Mouse (Mus musculus) embryonic facial prominence, embryonic 14.5 days (tissue): ENCODE results near the gene Eno1. TPM values are rescaled to one million over a fixed set of nuclear protein-coding genes. Genes with fewer than 3 reads are reported as not detected.
"Not testable (repeated sequence)": the region's sequence is repeated elsewhere in the genome, so short reads cannot be mapped to it uniquely, and the experiment has no call there.

Experiments
- ATAC-seq: fragments of 200-750 bp; cut with Nextera tagmentation; 2 replicates; pipeline ENCODE4 v1.8.0; 2017; ENCODE audit warnings: low read depth, moderate number of reproducible peaks, moderate TSS enrichment
- DNase-seq: peaks from one replicate; pipeline ENCODE4 v3.0.0-alpha.2; 2015; ENCODE audit warnings: low spot score
- H3K27ac ChIP-seq: fragments of 300-500 bp; sonication (generic); replicated peaks from 2 replicates; pipeline ENCODE4 v1.5.1; 2014; ENCODE audit warnings: low read depth, mild to moderate bottlenecking, low read length, moderate library complexity
- H3K27me3 ChIP-seq: fragments of 300-500 bp; sonication (generic); replicated peaks from 2 replicates; pipeline ENCODE4 v1.6.1; 2014; ENCODE audit warnings: low read length; ENCODE audit not compliant: control insufficient read depth, insufficient read depth
- H3K36me3 ChIP-seq: fragments of 300-500 bp; sonication (generic); 2 replicates; pipeline ENCODE4 v1.6.1; 2014; ENCODE audit warnings: low read length, mixed read lengths; ENCODE audit not compliant: control insufficient read depth, insufficient read depth
- H3K4me1 ChIP-seq: fragments of 300-500 bp; sonication (generic); 2 replicates; pipeline ENCODE4 v1.6.1; 2014; ENCODE audit warnings: antibody characterized with exemption, low read length; ENCODE audit not compliant: control insufficient read depth, insufficient read depth
- H3K4me2 ChIP-seq: fragments of 300-500 bp; sonication (generic); 2 replicates; pipeline ENCODE4 v1.6.1; 2014; ENCODE audit warnings: low read depth, mild to moderate bottlenecking, low read length, moderate library complexity, mixed read lengths
- H3K4me3 ChIP-seq: fragments of 300-500 bp; sonication (generic); 2 replicates; pipeline ENCODE4 v1.5.1; 2014; ENCODE audit warnings: low read depth, mild to moderate bottlenecking, low read length
- H3K9ac ChIP-seq: fragments of 300-500 bp; sonication (generic); 2 replicates; pipeline ENCODE4 v1.6.1; 2014; ENCODE audit warnings: low read depth, mild to moderate bottlenecking, low read length, moderate library complexity, mixed read lengths
- H3K9me3 ChIP-seq: fragments of 300-500 bp; sonication (generic); 2 replicates; pipeline ENCODE4 v1.6.1; 2016; ENCODE audit warnings: low read length; ENCODE audit not compliant: control insufficient read depth
- WGBS: fragments of 180-500 bp; shearing (Covaris S2); extraction: QIAGEN DNeasy Blood & Tissue Kit; methylation state at CpG from one replicate; pipeline ENCODE4 v1.1.7; 2014; 5-methylcytosine and 5-hydroxymethylcytosine counted together
- polyA plus RNA-seq: library from polyadenylated mRNA; unstranded; fragments of >200 nt; fragmentation: Nextera tagmentation; extraction: Ambion mirVana; gene quantifications from 2 replicates; pipeline ENCODE4 v1.2.1, GENCODE M21; 2014

Eno1 gene
- polyA plus RNA-seq, 1 experiment from 2014 or later: 1,320 TPM

DNA sequence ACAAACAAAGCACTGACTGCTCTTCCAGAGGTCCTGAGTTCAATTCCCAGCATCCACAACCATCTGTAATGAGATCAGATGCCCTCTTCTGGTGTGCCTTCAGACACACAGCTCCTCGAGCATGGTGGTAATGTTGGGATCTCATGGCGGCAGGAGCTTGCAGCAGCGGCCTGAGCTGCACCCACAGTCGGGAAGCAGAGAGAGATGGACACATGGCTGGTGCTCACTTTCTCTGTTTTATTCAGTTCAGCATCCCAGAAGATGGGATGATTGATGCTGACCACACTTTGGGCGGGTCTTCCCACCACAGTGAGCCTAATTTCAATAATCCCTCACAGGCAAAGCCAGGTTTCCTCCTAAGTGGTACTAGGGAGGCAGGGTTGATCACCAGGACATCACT lies 39.0 kb downstream of the Eno1 start:
- DNase-seq (no peak), ATAC-seq (no peak)
- H3K36me3 ChIP-seq: no peaks in the 10 kb centered on the region
- no peaks in the 10 kb centered on the region for H3K27me3 ChIP-seq
- 92% methylated on average over 5 of the region's 5 CpGs for WGBS
- H3K4me1 ChIP-seq: peaks cover 14% of the 10 kb centered on the region
- H3K9ac ChIP-seq: no peak overlapping the region
- no peak overlapping the region for H3K27ac ChIP-seq
- no peaks in the 10 kb centered on the region for H3K9me3 ChIP-seq
- no peak overlapping the region for H3K4me2 ChIP-seq
- H3K4me3 ChIP-seq: no peak overlapping the region

DNA sequence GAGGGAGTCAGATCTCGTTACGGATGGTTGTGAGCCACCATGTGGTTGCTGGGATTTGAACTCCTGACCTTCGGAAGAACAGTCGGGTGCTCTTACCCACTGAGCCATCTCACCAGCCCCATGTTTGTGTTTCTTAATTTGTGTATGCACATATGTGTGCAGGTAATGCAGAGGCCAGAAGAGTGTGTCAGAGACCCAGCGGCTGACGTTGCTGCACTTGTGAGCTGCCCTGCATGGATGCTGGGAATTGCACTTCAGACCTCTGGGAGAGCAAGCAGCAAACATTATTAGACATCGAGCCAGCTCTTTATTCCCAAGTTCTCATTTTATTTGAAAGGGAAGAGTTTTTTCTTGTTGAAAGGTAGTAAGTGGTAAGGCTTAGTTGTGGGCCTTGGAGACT lies 42.8 kb downstream of the Eno1 start:
- DNase-seq, H3K9me3 ChIP-seq, ATAC-seq, H3K9ac ChIP-seq, H3K27me3 ChIP-seq, H3K27ac ChIP-seq, H3K4me2 ChIP-seq, H3K36me3 ChIP-seq, H3K4me3 ChIP-seq: not testable (repeated sequence)
- 83% methylated on average over 5 of the region's 7 CpGs for WGBS
- H3K4me1 ChIP-seq: peaks cover 13% of the 10 kb centered on the region

DNA sequence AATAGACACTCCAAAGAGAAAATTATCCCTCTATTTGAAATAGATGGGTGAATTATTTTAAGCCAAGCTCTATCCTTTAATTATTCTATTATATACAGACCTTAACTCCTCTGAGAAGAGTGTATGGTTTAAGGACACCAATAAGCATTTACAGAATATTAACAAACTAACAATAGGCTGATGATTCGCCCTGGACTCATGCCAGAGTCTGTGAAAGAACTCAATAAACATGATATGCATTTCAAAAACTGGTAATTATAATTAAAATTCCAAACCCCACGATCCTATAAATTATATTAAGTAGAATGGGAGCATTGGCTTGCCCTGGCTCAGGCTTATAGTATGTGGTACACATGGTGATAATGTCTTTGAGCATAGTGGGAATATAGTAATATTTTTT lies 43.5 kb downstream of the Eno1 start:
- no peak for ATAC-seq
- peaks cover 15% of the 10 kb centered on the region for H3K4me1 ChIP-seq
- no peak overlapping the region for H3K4me3 ChIP-seq
- no peaks in the 10 kb centered on the region for H3K36me3 ChIP-seq
- no peak overlapping the region for H3K4me2 ChIP-seq
- H3K9ac ChIP-seq: no peak overlapping the region
- 59% methylated on average over 2 of the region's 2 CpGs for WGBS
- DNase-seq: no peak
- H3K27me3 ChIP-seq: no peaks in the 10 kb centered on the region
- no peaks in the 10 kb centered on the region for H3K9me3 ChIP-seq
- H3K27ac ChIP-seq: peak overlapping the region; percentile 99; the same call in 1 of the 2 replicates

DNA sequence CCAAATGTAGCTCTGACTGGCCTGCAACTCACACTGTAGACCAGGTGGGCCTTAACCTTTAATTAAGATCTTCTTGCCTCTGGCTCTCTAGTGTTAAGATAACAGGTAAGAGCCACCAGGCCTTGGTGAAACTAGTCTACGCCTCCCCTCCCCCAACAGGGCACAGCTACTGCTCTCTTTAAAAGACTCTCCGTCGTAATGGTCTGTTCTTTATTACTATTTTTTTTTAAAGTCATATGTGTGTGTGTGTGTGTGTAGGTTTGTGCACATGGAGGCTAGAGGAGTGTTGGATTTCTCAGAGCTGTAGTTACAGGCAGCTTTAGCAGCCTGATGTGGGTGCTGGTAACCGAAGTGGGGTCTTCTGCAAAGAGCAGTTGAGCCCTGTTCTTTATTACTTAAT lies 43.9 kb downstream of the Eno1 start:
- no peak overlapping the region for H3K9ac ChIP-seq
- H3K36me3 ChIP-seq: no peaks in the 10 kb centered on the region
- peak overlapping the region; percentile 99 for H3K4me3 ChIP-seq
- ATAC-seq (no peak), DNase-seq (no peak)
- H3K4me2 ChIP-seq: peak overlapping the region; percentile 68
- no peaks in the 10 kb centered on the region for H3K9me3 ChIP-seq
- peaks cover 15% of the 10 kb centered on the region for H3K4me1 ChIP-seq
- H3K27ac ChIP-seq: peak overlapping the region; percentile 99
- 41% methylated on average over 4 of the region's 4 CpGs for WGBS
- no peaks in the 10 kb centered on the region for H3K27me3 ChIP-seq

DNA sequence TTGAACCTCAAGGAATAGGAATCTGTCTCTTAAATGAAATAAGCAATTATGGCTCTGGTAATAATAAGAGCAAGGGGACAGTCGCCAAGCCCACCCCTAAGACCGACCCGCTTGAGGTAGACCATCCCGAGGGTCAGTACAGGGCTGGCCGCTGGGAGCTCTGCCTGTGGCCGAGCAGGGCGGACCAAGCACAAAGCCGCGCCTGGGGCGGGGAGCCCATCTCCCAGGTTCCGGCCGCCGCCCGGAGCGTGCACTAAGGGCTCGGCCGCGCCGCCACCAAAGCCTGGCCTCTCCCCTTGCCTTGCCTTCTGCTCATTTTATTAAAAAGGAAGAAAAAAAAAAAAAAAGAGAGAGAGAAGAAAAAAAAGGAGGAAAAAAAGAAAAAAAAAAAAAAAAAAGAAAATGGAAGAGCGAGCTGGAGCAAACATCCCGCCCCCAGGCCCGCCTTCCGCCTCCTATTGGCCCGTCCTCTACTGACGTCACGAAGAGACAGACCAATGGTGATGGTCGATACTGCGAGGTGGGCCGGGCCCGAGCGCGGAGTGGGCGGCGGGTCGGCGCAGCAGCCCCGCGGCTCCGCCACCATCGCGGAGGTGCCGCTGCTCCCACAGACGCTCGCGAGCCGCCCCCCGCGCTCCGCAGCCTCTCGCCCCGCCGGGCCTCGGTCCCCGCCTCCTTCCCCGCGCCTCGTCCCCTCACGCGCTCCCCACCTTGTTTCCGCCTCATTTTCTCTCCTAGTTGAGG lies 44.7 kb downstream of the Eno1 start, which contains the start of gene Rere:
Gene Rere (plus strand): TSS at position 629 of the 744 bp plus-strand sequence.
- H3K4me1 ChIP-seq: peaks cover 15% of the 10 kb centered on the region
- 1% methylated on average over 57 of the region's 60 CpGs for WGBS

DNA sequence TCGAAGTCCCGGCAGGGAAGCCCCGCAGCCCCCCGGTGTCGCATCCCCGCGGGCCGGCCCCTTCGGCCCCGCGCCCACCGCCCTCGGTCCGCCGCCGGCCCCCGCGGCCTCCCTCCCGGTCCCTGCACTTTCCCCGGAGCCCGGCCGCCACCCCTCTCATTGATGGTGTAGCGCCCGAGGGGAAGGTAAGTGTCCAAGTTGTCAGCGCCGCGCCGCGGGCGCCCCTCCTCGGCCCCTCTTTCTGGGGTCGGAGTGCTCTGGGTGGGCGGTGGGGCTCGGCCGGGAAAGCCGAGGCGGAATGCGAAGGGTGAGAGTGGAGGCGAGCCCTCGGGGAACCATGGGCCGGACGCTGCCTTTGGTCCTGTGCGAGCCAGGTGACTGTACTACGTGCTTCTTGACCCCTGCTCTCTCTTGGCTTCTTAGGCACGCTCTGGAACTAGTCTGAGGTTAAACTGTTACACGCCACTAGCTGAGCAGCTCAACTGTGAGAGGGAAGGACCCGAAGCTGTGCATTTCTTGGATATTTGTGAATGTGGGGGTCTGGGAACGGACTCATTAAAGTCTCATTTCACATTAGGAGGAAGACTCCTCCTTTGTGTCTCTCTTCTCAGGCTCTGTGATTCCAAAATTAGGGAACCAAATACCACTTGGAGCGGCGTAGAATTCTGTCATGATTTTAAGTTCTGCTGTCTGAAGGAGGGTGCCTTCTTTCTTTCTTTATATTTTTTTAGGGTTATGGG lies 45.5 kb downstream of the Eno1 start:
- 1% methylated on average over 34 of the region's 50 CpGs for WGBS
- H3K4me1 ChIP-seq: peaks cover 16% of the 10 kb centered on the region
- peak overlapping the region; percentile 75 for H3K4me2 ChIP-seq
- no peaks in the 10 kb centered on the region for H3K27me3 ChIP-seq
- peak overlapping the region; percentile 99 for H3K9ac ChIP-seq
- H3K36me3 ChIP-seq: no peaks in the 10 kb centered on the region
- peak overlapping the region; percentile 99 for H3K4me3 ChIP-seq
- ATAC-seq: peak; percentile 10; the same call in 1 of the 2 replicates
- no peaks in the 10 kb centered on the region for H3K9me3 ChIP-seq
- DNase-seq: no peak
- peak overlapping the region; percentile 99 for H3K27ac ChIP-seq

More for the DNA sequence above, 44.7 kb downstream of the Eno1 start, which contains the start of gene Rere:
- Histone ChIP-seq H3K27me3 (no peaks in the 10 kb centered on the region), H3K4me2 (peak within 1 kb of the TSS; percentile 75), H3K27ac (peak within 1 kb of the TSS; percentile 99), H3K9ac (peak within 1 kb of the TSS; percentile 99), H3K4me3 (peak within 1 kb of the TSS; percentile 99), H3K36me3 (no peaks in the 10 kb centered on the region), H3K9me3 (no peaks in the 10 kb centered on the region)
- DNase-seq (peak; percentile 97), ATAC-seq (peak; percentile 98)

DNA sequence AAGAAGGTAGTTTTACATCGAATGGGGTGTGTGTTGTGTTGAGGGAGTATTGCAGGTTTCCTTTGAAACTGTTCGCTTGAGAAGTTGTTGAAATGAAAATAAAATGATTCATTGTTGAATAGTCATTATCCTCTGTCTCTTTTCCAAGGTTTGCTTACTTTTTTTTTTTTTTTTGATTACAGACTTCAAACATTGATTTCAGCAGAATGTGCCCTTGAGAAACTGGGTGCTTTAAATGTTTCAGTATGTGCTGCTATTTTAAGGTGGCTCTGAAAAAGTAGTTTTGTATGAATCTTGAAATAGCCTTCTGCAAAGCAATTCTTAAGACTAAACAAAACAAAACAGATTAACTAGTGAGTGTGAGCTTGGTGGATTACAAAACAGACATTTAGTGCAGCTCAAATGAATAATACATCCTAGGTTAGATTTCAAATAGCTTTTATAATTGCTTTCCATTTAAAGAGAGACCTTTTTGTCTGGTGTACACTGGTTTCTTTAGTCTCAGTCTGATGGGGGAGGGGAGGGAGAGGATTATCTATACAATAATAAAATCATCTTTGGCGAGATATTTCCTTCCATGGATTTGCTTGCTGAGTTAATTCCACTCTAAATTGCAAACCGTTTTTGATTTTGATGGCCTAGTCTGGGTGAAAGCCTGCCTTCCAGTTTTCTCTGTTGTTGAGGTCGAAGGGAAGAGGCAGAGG lies 46.3 kb downstream of the Eno1 start:
- Histone ChIP-seq H3K4me1 (peaks cover 17% of the 10 kb centered on the region), H3K4me2 (peak overlapping the region; percentile 75), H3K9me3 (no peaks in the 10 kb centered on the region), H3K27me3 (no peaks in the 10 kb centered on the region), H3K4me3 (peak overlapping the region; percentile 99), H3K9ac (peak overlapping the region; percentile 99), H3K36me3 (no peaks in the 10 kb centered on the region), H3K27ac (peak overlapping the region; percentile 99)
- ATAC-seq (no peak), DNase-seq (no peak)
- WGBS: 7% methylated on average over 5 of the region's 5 CpGs

DNA sequence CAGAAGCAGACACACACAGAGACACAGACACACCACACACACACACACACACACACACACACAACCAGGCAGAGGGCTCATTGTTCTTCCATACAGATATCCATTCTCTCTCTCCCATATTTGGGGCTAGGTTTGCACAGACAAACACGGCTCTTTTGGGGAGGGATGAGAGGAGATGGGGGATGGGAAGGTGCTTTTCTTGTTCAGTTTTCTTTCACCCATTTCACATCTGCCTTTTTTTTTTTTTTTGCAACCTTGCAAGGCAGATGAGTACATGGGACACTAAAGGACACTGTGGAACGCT lies 46.8 kb downstream of the Eno1 start:
- Histone ChIP-seq H3K27ac (no peak overlapping the region), H3K4me2 (peak overlapping the region; percentile 75), H3K4me3 (peak overlapping the region; percentile 99), H3K9me3 (no peaks in the 10 kb centered on the region), H3K36me3 (no peaks in the 10 kb centered on the region), H3K4me1 (peaks cover 18% of the 10 kb centered on the region), H3K9ac (peak overlapping the region; percentile 99), H3K27me3 (no peaks in the 10 kb centered on the region)
- ATAC-seq (no peak), DNase-seq (no peak)
- 8% methylated on average over 2 of the region's 2 CpGs for WGBS
